Mouse (Mus musculus) olfactory bulb, adult 2 months (tissue): ENCODE measurements around the gene Bri3bp. TPM values are rescaled to one million over a fixed set of nuclear protein-coding genes. Genes with fewer than 3 reads are reported as not detected.

Source experiments
- H3K27ac ChIP-seq: fragments of 200-500 bp; 2 replicates; pipeline ENCODE4 v1.5.1; 2012; ENCODE audit warnings: low read depth, low read length; ENCODE audit not compliant: insufficient read depth
- H3K4me1 ChIP-seq: fragments of 200-500 bp; 2 replicates; pipeline ENCODE4 v1.6.1; 2012; ENCODE audit warnings: low read length; ENCODE audit not compliant: control insufficient read depth, insufficient read depth
- H3K4me3 ChIP-seq: fragments of 200-500 bp; 2 replicates; pipeline ENCODE4 v1.5.1; 2012; ENCODE audit warnings: mild to moderate bottlenecking, low read depth, low read length, moderate library complexity; ENCODE audit not compliant: insufficient read depth
- CTCF ChIP-seq: fragments of 200-500 bp; IDR thresholded peaks from 2 replicates; pipeline ENCODE4 v1.5.1; 2012; ENCODE audit warnings: low read depth, mild to moderate bottlenecking, low read length, moderate library complexity; ENCODE audit not compliant: insufficient read depth
- POLR2A ChIP-seq: fragments of 200-500 bp; IDR thresholded peaks from 2 replicates; pipeline ENCODE4 v1.6.1; 2012; ENCODE audit warnings: mild to moderate bottlenecking, low read depth, low read length, moderate library complexity; ENCODE audit not compliant: insufficient read depth
- WGBS: fragments of 180-500 bp; shearing (Covaris S2); methylation state at CpG from one replicate; pipeline ENCODE4 v1.1.7; 2018; 5-methylcytosine and 5-hydroxymethylcytosine counted together
- polyA plus RNA-seq: library from polyadenylated mRNA; stranded (reverse); fragments of >200 nt; gene quantifications from 2 replicates; pipeline ENCODE4 v1.2.4, GENCODE M21; 2012; ENCODE audit warnings: low replicate concordance; ENCODE audit not compliant: missing spikeins, insufficient read depth, insufficient read length

Bri3bp gene
- polyA plus RNA-seq, 1 experiment = 46.8 TPM

GRCm38 (mm10) chr5:125505968-125506367 is 64.6 kb downstream of the Bri3bp start:
- no peak for TF ChIP-seq CTCF
- TF ChIP-seq POLR2A = no peak
- H3K4me3 ChIP-seq = no peak overlapping the region
- 89% methylated on average over 15 of the region's 15 CpGs for WGBS
- peaks cover 2% of the 10 kb centered on the region; the same call in 1 of the 2 replicates for H3K4me1 ChIP-seq
- H3K27ac ChIP-seq = no peak overlapping the region

DNA sequence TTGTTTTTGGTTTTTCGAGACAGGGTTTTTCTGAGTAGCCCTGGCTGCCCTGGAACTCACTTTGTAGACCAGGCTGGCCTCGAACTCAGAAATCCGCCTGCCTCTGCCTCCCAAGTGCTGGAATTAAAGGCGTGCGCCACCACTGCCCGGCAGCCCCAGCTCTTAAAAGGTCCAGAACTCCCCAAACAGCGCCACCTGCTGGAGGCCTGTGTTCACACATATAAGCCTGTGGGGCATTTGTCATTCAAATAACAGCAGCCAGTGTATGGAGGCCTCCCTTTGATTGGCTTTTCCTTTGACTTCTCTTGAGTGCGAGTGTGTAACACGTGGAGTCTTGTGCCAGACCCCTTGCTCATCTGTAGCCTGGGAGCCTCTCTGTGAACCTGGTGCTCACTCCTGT is 66.2 kb downstream of the Bri3bp start:
- H3K4me1 ChIP-seq = no peaks in the 10 kb centered on the region
- H3K27ac ChIP-seq = no peak overlapping the region
- no peak overlapping the region for H3K4me3 ChIP-seq
- TF ChIP-seq CTCF (no peak), POLR2A (no peak)
- WGBS = 94% methylated on average over 9 of the region's 9 CpGs

DNA sequence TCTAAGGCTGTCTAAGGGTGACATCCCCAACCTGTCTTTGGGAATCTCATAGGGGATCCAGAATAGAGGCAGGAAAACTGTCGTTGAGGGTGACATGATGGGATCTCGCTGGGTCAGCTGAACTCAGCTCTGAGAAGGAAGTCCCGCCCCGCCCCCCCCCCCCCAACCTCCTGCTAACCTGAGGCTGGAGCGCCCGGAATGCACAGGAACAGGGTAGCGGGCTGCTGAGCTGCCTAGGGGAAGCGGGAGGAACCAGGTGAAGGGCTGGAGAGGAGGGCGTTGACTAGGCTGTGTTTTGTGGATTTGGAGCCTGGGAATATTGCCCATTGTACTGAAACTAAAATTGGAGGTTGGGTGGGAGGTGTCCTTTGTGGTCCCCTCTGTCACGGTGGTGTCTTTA is 66.6 kb downstream of the Bri3bp start:
- no peaks in the 10 kb centered on the region for H3K4me1 ChIP-seq
- WGBS = 92% methylated on average over 10 of the region's 10 CpGs
- no peak overlapping the region for H3K27ac ChIP-seq
- TF ChIP-seq POLR2A (no peak), CTCF (no peak)
- H3K4me3 ChIP-seq = no peak overlapping the region

GRCm38 (mm10) chr5:125509541-125509940 is 68.2 kb downstream of the Bri3bp start:
- Histone ChIP-seq H3K27ac (no peak overlapping the region), H3K4me3 (no peak overlapping the region), H3K4me1 (no peaks in the 10 kb centered on the region)
- TF ChIP-seq CTCF (peak; percentile 67; the same call in 1 of the 2 replicates), POLR2A (no peak)
- 56% methylated on average over 5 of the region's 5 CpGs for WGBS

Other genes starting within 250 kb of the Bri3bp start
- not detected in 2 replicates for gene Scarb1, start 100.5 kb upstream of the Bri3bp start, polyA plus RNA-seq
- gene Gm10382, start 52.2 kb upstream of the Bri3bp start, polyA plus RNA-seq = not detected in 2 replicates
- 238 and 763 TPM in 2 replicates for gene Ubc, start 51.4 kb upstream of the Bri3bp start, polyA plus RNA-seq
- gene Dhx37, start 7.4 kb upstream of the Bri3bp start, polyA plus RNA-seq = not detected in 2 replicates
- not detected in 2 replicates for gene Aacs, start 34.2 kb downstream of the Bri3bp start, polyA plus RNA-seq
- gene Tmem132b, start 90.2 kb downstream of the Bri3bp start, polyA plus RNA-seq = not detected in 2 replicates